Mouse (Mus musculus) heart, postnatal 0 days (tissue): ENCODE results near the gene Uchl1. TPM values are rescaled to one million over a fixed set of nuclear protein-coding genes. Genes with fewer than 3 reads are reported as not detected.

Experiments used
- ATAC-seq: fragments of 200-750 bp; cut with Nextera tagmentation; 2 replicates; pipeline ENCODE4 v1.8.0; 2017; ENCODE audit warnings: low read depth, moderate number of reproducible peaks, moderate library complexity; ENCODE audit not compliant: insufficient read depth
- DNase-seq: peaks from one replicate; pipeline ENCODE4 v3.0.0-alpha.2; 2016; ENCODE audit warnings: low spot score
- H3K27ac ChIP-seq: fragments of 300-500 bp; sonication (generic); 2 replicates; pipeline ENCODE4 v1.5.1; 2014; ENCODE audit warnings: low read depth, mild to moderate bottlenecking
- H3K27me3 ChIP-seq: fragments of 300-500 bp; sonication (generic); 2 replicates; pipeline ENCODE4 v1.6.1; 2014; ENCODE audit warnings: low read length, mixed read lengths; ENCODE audit not compliant: control insufficient read depth, insufficient read depth
- H3K36me3 ChIP-seq: fragments of 300-500 bp; sonication (generic); replicated peaks from 2 replicates; pipeline ENCODE4 v1.6.1; 2014; ENCODE audit warnings: low read length, mixed read lengths; ENCODE audit not compliant: control insufficient read depth, insufficient read depth
- H3K4me1 ChIP-seq: fragments of 300-500 bp; sonication (generic); 2 replicates; pipeline ENCODE4 v1.6.1; 2014; ENCODE audit warnings: antibody characterized with exemption; ENCODE audit not compliant: control insufficient read depth, insufficient read depth
- H3K4me2 ChIP-seq: fragments of 300-500 bp; sonication (generic); 2 replicates; pipeline ENCODE4 v1.6.1; 2014; ENCODE audit warnings: low read depth, mild to moderate bottlenecking, low read length, moderate library complexity
- H3K4me3 ChIP-seq: fragments of 300-500 bp; sonication (generic); 2 replicates; pipeline ENCODE4 v1.5.1; 2014; ENCODE audit warnings: low read depth, low read length
- H3K9ac ChIP-seq: fragments of 300-500 bp; sonication (generic); replicated peaks from 2 replicates; pipeline ENCODE4 v1.6.1; 2014; ENCODE audit warnings: low read depth, low read length, mixed read lengths
- H3K9me3 ChIP-seq: fragments of 300-500 bp; sonication (generic); replicated peaks from 2 replicates; pipeline ENCODE4 v1.6.1; 2016; ENCODE audit warnings: low read length; ENCODE audit not compliant: control insufficient read depth
- CTCF ChIP-seq: IDR thresholded peaks from 2 replicates; pipeline ENCODE4 v1.5.1; 2016; ENCODE audit warnings: antibody characterized with exemption, control low read depth, low read depth
- EP300 ChIP-seq: IDR thresholded peaks from 2 replicates; pipeline ENCODE4 v1.6.1; 2016; ENCODE audit warnings: antibody characterized with exemption, low read depth
- WGBS: fragments of 180-500 bp; shearing (Covaris S2); extraction: QIAGEN DNeasy Blood & Tissue Kit; methylation state at CpG from one replicate; pipeline ENCODE4 v1.1.7; 2014; 5-methylcytosine and 5-hydroxymethylcytosine counted together
- polyA plus RNA-seq: library from polyadenylated mRNA; unstranded; fragments of >200 nt; fragmentation: Nextera tagmentation; extraction: Ambion mirVana; gene quantifications from 2 replicates; pipeline ENCODE4 v1.2.1, GENCODE M21; 2015
- total RNA-seq: library from RNA; depleted of rRNA; stranded (reverse); fragments of >200 nt; gene quantifications from 2 replicates; pipeline ENCODE4 v1.2.3, GENCODE M21; 2014; ENCODE audit warnings: low replicate concordance

Uchl1 gene
- total and polyA plus RNA-seq, 2 experiments from 2014 or later, result 56.7 to 97.4 TPM

DNA sequence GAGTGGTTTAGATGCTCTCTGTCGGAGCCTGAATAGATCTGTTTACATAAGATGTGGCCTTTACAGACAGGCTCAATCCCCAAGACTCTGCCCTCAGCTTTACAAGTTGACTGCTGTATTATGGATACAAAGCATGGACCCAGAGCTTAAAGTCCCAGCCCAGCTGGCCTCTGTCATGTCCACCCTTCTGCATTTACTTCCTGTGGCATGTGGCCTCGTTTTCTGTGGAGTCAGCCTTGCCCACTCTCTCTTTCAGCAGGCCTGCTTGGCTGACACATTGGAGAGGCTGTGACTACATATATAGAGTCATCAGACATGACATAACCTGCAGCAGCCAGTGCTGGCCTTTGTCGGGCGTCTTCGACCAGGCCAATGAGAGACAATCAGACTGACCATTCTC, 32.0 kb downstream of the Uchl1 start:
- Histone ChIP-seq H3K27ac (no peak overlapping the region), H3K4me2 (no peak overlapping the region), H3K9ac (no peak overlapping the region), H3K27me3 (peaks cover 42% of the 10 kb centered on the region), H3K4me1 (no peaks in the 10 kb centered on the region; the same call in 1 of the 2 replicates), H3K9me3 (no peaks in the 10 kb centered on the region), H3K36me3 (no peaks in the 10 kb centered on the region), H3K4me3 (no peak overlapping the region)
- TF ChIP-seq EP300 (no peak), CTCF (no peak)
- 65% methylated on average over 5 of the region's 5 CpGs for WGBS
- ATAC-seq (no peak), DNase-seq (no peak)

- DNase-seq (peak; percentile 41), ATAC-seq (no peak)
- H3K36me3 ChIP-seq, result no peaks in the 10 kb centered on the region
- no peak overlapping the region for H3K27ac ChIP-seq
- no peaks in the 10 kb centered on the region for H3K9me3 ChIP-seq
- no peak overlapping the region for H3K9ac ChIP-seq
- H3K4me2 ChIP-seq, result no peak overlapping the region
- WGBS, result 8% methylated on average over 4 of the region's 4 CpGs
- H3K4me3 ChIP-seq, result no peak overlapping the region
- peaks cover 53% of the 10 kb centered on the region for H3K27me3 ChIP-seq
- peaks cover 8% of the 10 kb centered on the region for H3K4me1 ChIP-seq
- TF ChIP-seq EP300 (no peak), CTCF (peak; percentile 69)
Measured at GRCm38 (mm10) chr5:66710445-66711019, 34.6 kb downstream of the Uchl1 start.

- DNase-seq, result no peak
- no peak for ATAC-seq
- peaks cover 44% of the 10 kb centered on the region for H3K27me3 ChIP-seq
Measured at GRCm38 (mm10) chr5:66712801-66713200, 36.9 kb downstream of the Uchl1 start.

GRCm38 (mm10) chr5:66715498-66715931, 39.6 kb downstream of the Uchl1 start:
- H3K4me3 ChIP-seq, result no peak overlapping the region
- WGBS, result 14% methylated on average over 4 of the region's 4 CpGs
- no peak overlapping the region for H3K9ac ChIP-seq
- no peaks in the 10 kb centered on the region for H3K9me3 ChIP-seq
- peaks cover 47% of the 10 kb centered on the region for H3K27me3 ChIP-seq
- ATAC-seq (peak; percentile 66; the same call in 1 of the 2 replicates), DNase-seq (no peak)
- H3K4me2 ChIP-seq, result no peak overlapping the region
- no peak for TF ChIP-seq EP300
- TF ChIP-seq CTCF, result no peak
- H3K27ac ChIP-seq, result no peak overlapping the region
- H3K36me3 ChIP-seq, result no peaks in the 10 kb centered on the region
- peaks cover 16% of the 10 kb centered on the region for H3K4me1 ChIP-seq

More at GRCm38 (mm10) chr5:66712801-66713200, 36.9 kb downstream of the Uchl1 start:
- Histone ChIP-seq H3K9ac (no peak overlapping the region), H3K27ac (no peak overlapping the region), H3K4me1 (peaks cover 16% of the 10 kb centered on the region), H3K36me3 (no peaks in the 10 kb centered on the region), H3K9me3 (no peaks in the 10 kb centered on the region), H3K4me2 (no peak overlapping the region), H3K4me3 (no peak overlapping the region)
- WGBS, result 49% methylated on average over 6 of the region's 6 CpGs
- TF ChIP-seq EP300 (no peak), CTCF (no peak)

DNA sequence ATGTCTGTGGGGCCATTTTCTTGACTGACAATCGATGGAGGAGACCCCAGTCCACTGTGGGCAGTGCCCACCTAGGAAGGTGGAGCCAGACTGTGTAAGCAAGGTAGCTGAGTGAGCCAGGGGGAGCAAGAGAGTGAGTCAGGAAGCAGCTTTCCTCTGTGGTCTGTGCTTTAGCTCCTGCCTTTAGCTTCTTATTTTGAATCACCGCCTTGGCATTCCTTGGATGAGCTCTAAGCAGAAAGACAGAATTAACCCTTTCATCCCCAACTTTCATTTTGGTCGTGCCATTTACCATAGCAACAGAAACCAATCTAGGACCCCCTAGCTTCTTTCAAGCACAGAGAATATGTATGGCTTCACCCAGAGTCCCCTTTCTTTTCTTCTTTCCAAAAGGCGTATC, 42.0 kb downstream of the Uchl1 start:
- no peak overlapping the region for H3K27ac ChIP-seq
- peaks cover 47% of the 10 kb centered on the region for H3K27me3 ChIP-seq
- no peak overlapping the region for H3K4me2 ChIP-seq
- no peaks in the 10 kb centered on the region for H3K36me3 ChIP-seq
- WGBS, result 52% methylated on average over 4 of the region's 4 CpGs
- no peak overlapping the region for H3K9ac ChIP-seq
- H3K4me3 ChIP-seq, result no peak overlapping the region
- H3K4me1 ChIP-seq, result peaks cover 16% of the 10 kb centered on the region
- ATAC-seq, result no peak
- no peaks in the 10 kb centered on the region for H3K9me3 ChIP-seq
- no peak for TF ChIP-seq EP300
- TF ChIP-seq CTCF, result no peak
- DNase-seq, result no peak

DNA sequence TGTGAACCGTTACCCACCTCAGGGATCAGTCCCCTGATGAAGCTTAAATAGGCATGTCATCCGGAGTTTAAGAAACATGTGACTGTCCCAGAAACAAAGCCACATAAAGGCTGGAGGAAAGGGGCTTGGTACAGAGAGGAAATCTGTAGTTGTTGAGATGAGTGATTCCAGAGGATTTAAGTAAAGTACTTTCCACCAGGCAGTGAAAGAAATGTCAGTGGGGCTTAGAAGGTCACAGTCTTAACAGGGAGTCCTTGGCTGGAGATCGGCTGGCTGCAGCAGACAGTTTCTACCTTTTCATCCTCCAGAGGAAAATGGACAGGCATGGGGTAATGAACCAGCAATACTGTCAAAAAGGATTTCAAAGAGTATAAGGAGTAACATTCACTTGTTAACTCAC, 42.5 kb downstream of the Uchl1 start:
- H3K36me3 ChIP-seq, result no peaks in the 10 kb centered on the region
- no peak overlapping the region for H3K4me3 ChIP-seq
- peaks cover 16% of the 10 kb centered on the region for H3K4me1 ChIP-seq
- no peaks in the 10 kb centered on the region for H3K9me3 ChIP-seq
- no peak overlapping the region for H3K27ac ChIP-seq
- TF ChIP-seq CTCF, result no peak
- no peak for TF ChIP-seq EP300
- WGBS, result 46% methylated on average over 3 of the region's 3 CpGs
- no peak overlapping the region for H3K4me2 ChIP-seq
- H3K9ac ChIP-seq, result no peak overlapping the region
- H3K27me3 ChIP-seq, result peaks cover 45% of the 10 kb centered on the region
- ATAC-seq (no peak), DNase-seq (no peak)
